Mouse (Mus musculus): Measurements from ENCODE around the gene Flot1.

- no peak for TF ChIP-seq CTCF (conservative IDR thresholded peaks at IDR 0.05; ENCODE audit: low read length)
- TF ChIP-seq NANOG (IDR thresholded peaks at IDR 0.05; ENCODE audit: borderline replicate concordance, low read length), result no peak
These were observed 19.1 kb upstream of the Flot1 start for GRCm38 (mm10) chr17:35803858-35804399.

Measured in E14TG2a.4 (cell line).